Mouse (Mus musculus): ENCODE results near the gene Psma6. TPM values are rescaled to one million over a fixed set of nuclear protein-coding genes. Genes with fewer than 3 reads are reported as not detected.

Psma6 gene
- polyA plus RNA-seq, 1 experiment from 2014 or later: 465 TPM

Other genes starting within 250 kb of the Psma6 start
- 63.1 and 67.1 TPM in 2 replicates for gene Srp54b, start 229.1 kb upstream of the Psma6 start, polyA plus RNA-seq (2015; fragmentation: Nextera tagmentation; extraction: Ambion mirVana)
- 0.35 TPM in 1 of 2 replicates, not detected in the other for gene 1700047I17Rik2, start 184.6 kb upstream of the Psma6 start, polyA plus RNA-seq (2015; fragmentation: Nextera tagmentation; extraction: Ambion mirVana)
- gene Srp54c, start 154.1 kb upstream of the Psma6 start, polyA plus RNA-seq (2015; fragmentation: Nextera tagmentation; extraction: Ambion mirVana): 70.8 and 82.3 TPM in 2 replicates
- gene 1110008L16Rik, start 84.6 kb upstream of the Psma6 start, polyA plus RNA-seq (2015; fragmentation: Nextera tagmentation; extraction: Ambion mirVana): 9.2 and 11.6 TPM in 2 replicates
- 26.9 and 29.6 TPM in 2 replicates for gene Ppp2r3c, start 81.2 kb upstream of the Psma6 start, polyA plus RNA-seq (2015; fragmentation: Nextera tagmentation; extraction: Ambion mirVana)
- 48.8 and 52.9 TPM in 2 replicates for gene Nfkbia, start 108.4 kb downstream of the Psma6 start, polyA plus RNA-seq (2015; fragmentation: Nextera tagmentation; extraction: Ambion mirVana)
- not detected in 2 replicates for gene Aldoart2, start 181.0 kb downstream of the Psma6 start, polyA plus RNA-seq (2015; fragmentation: Nextera tagmentation; extraction: Ambion mirVana)
- gene Insm2, start 215.2 kb downstream of the Psma6 start, polyA plus RNA-seq (2015; fragmentation: Nextera tagmentation; extraction: Ambion mirVana): 0.64 and 1.2 TPM in 2 replicates

Data from midbrain, embryonic 13.5 days (tissue).